Mouse (Mus musculus): ENCODE results near the gene Exoc3l2. TPM values are rescaled to one million over a fixed set of nuclear protein-coding genes. Genes with fewer than 3 reads are reported as not detected.

Exoc3l2 gene
- polyA plus RNA-seq (2012; rRNA removed), result 0.06 and 0.23 TPM in 2 replicates

DNA sequence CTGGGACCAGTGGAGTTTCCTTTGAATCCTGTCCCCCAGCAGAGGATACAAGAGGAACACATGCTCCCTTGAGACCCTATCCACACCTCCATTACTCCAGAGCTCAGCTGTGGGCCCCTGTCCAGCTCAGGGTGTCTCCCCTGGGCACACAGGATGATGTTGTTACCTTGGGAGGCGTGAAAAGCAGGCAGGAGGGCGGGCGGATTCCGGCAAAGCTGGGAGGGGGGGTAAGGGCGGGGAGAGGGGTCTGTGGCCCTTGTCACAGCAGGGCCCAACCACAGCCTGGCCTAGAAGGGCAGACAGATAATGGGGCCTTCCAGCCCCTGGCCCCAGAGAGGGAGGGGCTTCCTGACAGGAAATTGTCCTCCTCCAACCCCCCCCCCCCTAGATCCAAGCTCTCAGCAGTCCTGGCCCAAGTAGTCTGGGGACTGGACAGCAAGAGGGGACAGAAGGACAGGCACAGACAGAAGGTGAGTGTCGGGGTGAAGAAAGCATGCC, at the start of gene Exoc3l2:
Exoc3l2 (plus strand) TSS at position 448 of the 498 bp plus-strand sequence.
- no peak within 1 kb of the TSS for H3K4me3 ChIP-seq (ENCODE audit: insufficient read depth, low read length)
- no peak within 1 kb of the TSS for H3K27ac ChIP-seq (ENCODE audit: insufficient read depth, low read length)
- no peaks in the 10 kb centered on the region for H3K4me1 ChIP-seq (ENCODE audit: control insufficient read depth, insufficient read depth, low read length)
- no peak for TF ChIP-seq CTCF (IDR thresholded peaks at IDR 0.05; ENCODE audit: extremely low read depth, insufficient read depth, low read length)

DNA sequence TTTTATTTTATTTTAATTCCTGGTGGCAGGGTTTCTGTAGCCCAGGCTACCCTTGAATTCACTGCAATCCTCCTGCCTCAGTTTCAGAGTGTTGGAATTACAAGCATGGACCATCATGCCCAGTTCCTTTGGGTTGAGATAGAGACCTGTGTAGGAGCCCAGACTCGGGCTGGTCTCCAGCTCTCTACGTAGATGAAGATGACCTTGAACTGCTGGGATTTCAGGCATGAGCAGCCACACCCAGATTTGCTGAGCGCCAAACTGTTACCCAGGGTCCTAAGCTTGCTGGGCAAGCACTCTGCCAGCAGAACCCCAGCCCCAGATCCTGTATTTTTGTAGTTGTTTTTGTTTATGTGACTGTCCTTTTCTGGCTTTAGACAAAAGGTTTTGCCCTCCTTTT, 49.6 kb upstream of the Exoc3l2 start:
- Histone ChIP-seq H3K4me1 (ENCODE audit: control insufficient read depth, insufficient read depth, low read length) (no peaks in the 10 kb centered on the region), H3K27ac (ENCODE audit: insufficient read depth, low read length) (no peak overlapping the region)
- no peak for TF ChIP-seq POLR2A (IDR thresholded peaks at IDR 0.05; ENCODE audit: extremely low read depth, insufficient read depth, low read length)
- TF ChIP-seq CTCF (IDR thresholded peaks at IDR 0.05; ENCODE audit: extremely low read depth, insufficient read depth, low read length), result no peak

DNA sequence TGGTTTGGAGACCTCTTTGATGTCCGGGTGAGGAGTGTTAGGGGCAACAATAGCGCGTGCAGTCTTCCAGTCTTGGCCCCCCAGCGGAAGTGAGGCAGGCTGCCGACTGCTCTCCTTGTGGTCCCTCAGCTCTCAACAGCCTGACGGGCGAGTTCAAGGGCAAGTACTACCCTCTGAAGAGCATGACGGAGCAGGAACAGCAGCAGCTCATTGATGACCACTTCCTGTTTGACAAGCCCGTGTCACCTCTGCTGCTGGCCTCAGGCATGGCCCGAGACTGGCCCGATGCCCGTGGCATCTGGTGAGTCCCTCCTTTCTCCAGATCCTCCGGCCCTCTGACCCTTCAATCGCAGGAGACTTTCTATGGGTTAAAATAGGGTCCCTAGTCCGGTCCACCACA, 46.5 kb upstream of the Exoc3l2 start:
- Histone ChIP-seq H3K4me1 (ENCODE audit: control insufficient read depth, insufficient read depth, low read length) (peaks cover 2% of the 10 kb centered on the region; the same call in 1 of the 2 replicates), H3K27ac (ENCODE audit: insufficient read depth, low read length) (no peak overlapping the region), H3K4me3 (ENCODE audit: insufficient read depth, low read length) (no peak overlapping the region)
- TF ChIP-seq POLR2A (IDR thresholded peaks at IDR 0.05; ENCODE audit: extremely low read depth, insufficient read depth, low read length), result no peak
- TF ChIP-seq CTCF (IDR thresholded peaks at IDR 0.05; ENCODE audit: extremely low read depth, insufficient read depth, low read length), result no peak

More for the DNA sequence above, 49.6 kb upstream of the Exoc3l2 start:
- H3K4me3 ChIP-seq (ENCODE audit: insufficient read depth, low read length), result no peak overlapping the region

DNA sequence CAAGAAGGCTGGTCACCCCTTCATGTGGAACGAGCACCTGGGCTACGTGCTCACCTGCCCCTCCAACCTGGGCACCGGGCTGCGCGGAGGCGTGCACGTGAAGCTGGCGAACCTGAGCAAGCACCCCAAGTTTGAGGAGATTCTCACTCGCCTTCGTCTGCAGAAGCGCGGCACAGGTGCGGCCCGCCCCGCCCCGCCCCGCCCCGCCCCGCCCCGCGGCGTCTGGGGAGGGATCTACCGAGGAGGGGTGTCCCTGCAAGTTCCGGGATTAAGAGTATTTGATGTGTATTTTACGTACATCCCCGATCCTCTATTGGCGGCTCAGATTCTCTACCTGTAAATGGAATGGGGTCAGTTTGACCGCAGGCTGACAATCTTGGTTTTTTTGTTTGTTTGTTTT, 43.0 kb upstream of the Exoc3l2 start:
- Histone ChIP-seq H3K27ac (ENCODE audit: insufficient read depth, low read length) (no peak overlapping the region), H3K4me3 (ENCODE audit: insufficient read depth, low read length) (peak overlapping the region; percentile 22; the same call in 1 of the 2 replicates), H3K4me1 (ENCODE audit: control insufficient read depth, insufficient read depth, low read length) (peaks cover 2% of the 10 kb centered on the region; the same call in 1 of the 2 replicates)
- TF ChIP-seq CTCF (IDR thresholded peaks at IDR 0.05; ENCODE audit: extremely low read depth, insufficient read depth, low read length), result no peak
- no peak for TF ChIP-seq POLR2A (IDR thresholded peaks at IDR 0.05; ENCODE audit: extremely low read depth, insufficient read depth, low read length)

DNA sequence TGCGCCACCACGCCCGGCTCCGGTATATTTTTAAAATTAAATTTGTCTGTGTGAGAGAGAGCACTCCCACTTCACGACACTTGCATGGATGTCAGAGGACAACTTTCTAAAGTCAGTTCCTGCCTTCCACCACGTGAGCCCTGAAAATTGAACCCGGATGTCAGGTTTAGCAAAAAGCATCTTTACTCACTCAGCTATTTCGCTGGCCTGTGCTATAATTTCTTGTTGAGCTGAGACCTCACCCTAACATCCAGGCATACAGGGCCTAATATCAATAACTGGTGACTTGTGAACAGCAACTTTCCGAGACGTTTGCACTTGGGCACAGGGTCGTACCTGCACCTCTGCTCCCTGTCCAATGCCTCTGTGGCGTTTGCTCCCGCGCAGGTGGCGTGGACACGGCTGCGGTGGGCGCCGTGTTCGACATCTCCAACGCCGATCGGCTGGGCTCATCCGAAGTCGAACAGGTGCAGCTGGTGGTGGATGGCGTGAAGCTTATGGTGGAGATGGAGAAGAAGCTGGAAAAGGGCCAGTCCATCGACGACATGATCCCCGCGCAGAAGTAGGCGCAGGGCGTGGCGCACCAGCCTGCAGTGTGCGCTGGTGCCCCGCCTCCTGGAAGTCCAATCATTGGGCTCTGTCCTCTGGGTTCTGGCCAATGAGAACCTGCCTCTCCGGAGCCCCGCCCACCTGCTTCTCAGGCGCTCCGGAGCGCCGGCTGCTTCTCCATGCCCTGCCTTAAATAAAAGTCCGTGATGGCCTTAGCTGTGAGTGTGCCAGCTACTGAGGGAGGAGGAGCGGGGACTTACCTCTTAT, 42.1 kb upstream of the Exoc3l2 start:
- no peak overlapping the region for H3K27ac ChIP-seq (ENCODE audit: insufficient read depth, low read length)

DNA sequence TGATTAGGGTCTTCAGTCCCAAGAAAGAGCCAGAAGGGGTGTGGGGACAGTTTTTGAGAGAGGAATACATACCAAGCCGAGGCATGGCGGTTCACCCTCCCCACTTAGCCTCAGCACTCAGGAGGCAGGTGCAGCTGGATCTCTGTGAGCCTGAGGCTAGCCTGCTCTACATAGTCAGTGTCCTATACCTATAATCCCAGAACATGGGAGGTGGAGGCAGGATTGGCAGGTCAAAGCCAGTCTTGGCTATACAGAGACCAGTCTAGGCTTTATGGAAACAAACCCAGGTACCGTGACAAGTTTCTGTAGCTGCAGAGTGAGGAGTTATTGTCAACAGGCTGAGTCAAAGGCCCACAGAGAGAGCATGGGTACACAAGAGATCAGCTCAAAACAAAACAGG, 40.0 kb upstream of the Exoc3l2 start:
- H3K4me1 ChIP-seq (ENCODE audit: control insufficient read depth, insufficient read depth, low read length), result peaks cover 4% of the 10 kb centered on the region; the same call in 1 of the 2 replicates
- H3K4me3 ChIP-seq (ENCODE audit: insufficient read depth, low read length), result no peak overlapping the region
- no peak overlapping the region for H3K27ac ChIP-seq (ENCODE audit: insufficient read depth, low read length)
- TF ChIP-seq CTCF (IDR thresholded peaks at IDR 0.05; ENCODE audit: extremely low read depth, insufficient read depth, low read length) (no peak), POLR2A (IDR thresholded peaks at IDR 0.05; ENCODE audit: extremely low read depth, insufficient read depth, low read length) (no peak)

More for the DNA sequence above, 42.1 kb upstream of the Exoc3l2 start:
- Histone ChIP-seq H3K4me1 (ENCODE audit: control insufficient read depth, insufficient read depth, low read length) (peaks cover 2% of the 10 kb centered on the region; the same call in 1 of the 2 replicates), H3K4me3 (ENCODE audit: insufficient read depth, low read length) (peak overlapping the region; percentile 43)
- TF ChIP-seq CTCF (IDR thresholded peaks at IDR 0.05; ENCODE audit: extremely low read depth, insufficient read depth, low read length) (no peak), POLR2A (IDR thresholded peaks at IDR 0.05; ENCODE audit: extremely low read depth, insufficient read depth, low read length) (no peak)

DNA sequence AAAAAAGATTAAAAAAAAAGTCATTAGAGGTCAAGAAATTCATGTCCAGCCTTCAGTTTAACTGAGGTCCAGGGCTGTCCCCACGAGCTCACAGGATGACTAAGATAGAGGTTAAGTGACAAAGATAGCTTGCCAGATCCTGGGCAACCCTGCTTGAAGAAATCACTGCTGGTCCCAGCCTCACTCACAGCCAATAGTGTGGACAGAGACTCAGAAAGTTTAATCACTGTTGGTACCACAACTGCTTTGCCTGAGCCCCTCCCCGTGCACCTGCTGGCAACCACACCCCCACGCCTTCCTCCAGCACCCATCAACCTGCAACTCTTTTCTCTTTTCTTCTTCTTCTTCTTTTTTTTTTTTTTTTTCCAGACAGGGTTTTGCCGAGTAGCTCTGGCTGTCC, 39.1 kb upstream of the Exoc3l2 start:
- no peak for TF ChIP-seq POLR2A (IDR thresholded peaks at IDR 0.05; ENCODE audit: extremely low read depth, insufficient read depth, low read length)
- TF ChIP-seq CTCF (IDR thresholded peaks at IDR 0.05; ENCODE audit: extremely low read depth, insufficient read depth, low read length), result no peak
- H3K27ac ChIP-seq (ENCODE audit: insufficient read depth, low read length), result no peak overlapping the region
- no peak overlapping the region for H3K4me3 ChIP-seq (ENCODE audit: insufficient read depth, low read length)
- H3K4me1 ChIP-seq (ENCODE audit: control insufficient read depth, insufficient read depth, low read length), result peaks cover 4% of the 10 kb centered on the region; the same call in 1 of the 2 replicates

DNA sequence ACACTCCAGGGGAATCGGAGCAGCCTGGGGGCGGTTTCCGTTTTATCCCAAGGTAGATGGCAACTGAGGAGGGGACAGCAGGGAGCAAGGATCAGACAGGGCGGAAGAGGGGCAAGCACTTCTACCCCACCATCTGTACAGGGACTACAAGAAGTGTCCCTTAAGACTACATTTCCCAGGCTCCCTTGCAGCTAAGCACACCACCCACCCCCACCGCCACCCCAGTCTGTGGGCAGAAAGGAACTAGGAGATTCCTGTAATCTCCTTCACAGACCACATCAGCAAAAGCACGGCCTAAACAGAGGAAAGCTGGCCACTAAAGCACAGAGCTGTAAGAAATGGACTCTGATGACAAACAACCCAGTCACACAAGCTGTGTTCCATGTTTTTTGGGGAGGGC, 36.8 kb upstream of the Exoc3l2 start:
- H3K27ac ChIP-seq (ENCODE audit: insufficient read depth, low read length), result peak overlapping the region; percentile 19; the same call in 1 of the 2 replicates
- TF ChIP-seq POLR2A (IDR thresholded peaks at IDR 0.05; ENCODE audit: extremely low read depth, insufficient read depth, low read length) (no peak), CTCF (IDR thresholded peaks at IDR 0.05; ENCODE audit: extremely low read depth, insufficient read depth, low read length) (no peak)
- H3K4me3 ChIP-seq (ENCODE audit: insufficient read depth, low read length), result no peak overlapping the region
- peaks cover 2% of the 10 kb centered on the region; the same call in 1 of the 2 replicates for H3K4me1 ChIP-seq (ENCODE audit: control insufficient read depth, insufficient read depth, low read length)

DNA sequence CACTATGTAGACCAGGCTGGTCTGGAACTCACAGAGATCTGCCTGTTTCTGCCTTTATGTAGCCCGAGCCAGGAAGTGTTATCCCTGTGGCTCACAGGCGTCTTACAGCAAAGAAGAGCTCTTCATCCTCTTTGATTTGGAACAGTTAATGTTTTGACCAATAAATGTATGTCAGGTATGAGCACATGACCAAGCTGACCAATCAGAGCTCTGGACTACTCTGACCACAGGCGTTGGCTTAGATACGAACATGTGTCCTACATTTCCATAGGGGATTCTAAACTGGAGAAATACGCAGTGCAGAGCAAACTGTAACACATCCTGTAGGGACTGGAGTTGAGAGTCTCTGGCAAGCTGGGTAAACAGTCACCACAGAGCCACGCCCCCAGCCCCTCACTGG, 36.2 kb upstream of the Exoc3l2 start:
- TF ChIP-seq CTCF (IDR thresholded peaks at IDR 0.05; ENCODE audit: extremely low read depth, insufficient read depth, low read length), result no peak
- TF ChIP-seq POLR2A (IDR thresholded peaks at IDR 0.05; ENCODE audit: extremely low read depth, insufficient read depth, low read length), result no peak
- no peak overlapping the region for H3K4me3 ChIP-seq (ENCODE audit: insufficient read depth, low read length)
- peak overlapping the region; percentile 19; the same call in 1 of the 2 replicates for H3K27ac ChIP-seq (ENCODE audit: insufficient read depth, low read length)
- peaks cover 2% of the 10 kb centered on the region; the same call in 1 of the 2 replicates for H3K4me1 ChIP-seq (ENCODE audit: control insufficient read depth, insufficient read depth, low read length)
